Mouse (Mus musculus): ENCODE measurements around the gene Gm45711. TPM values are rescaled to one million over a fixed set of nuclear protein-coding genes. Genes with fewer than 3 reads are reported as not detected.
A peak's percentile ranks its signal among the peaks of the same experiment; 100 is the strongest.
"Not testable (repeated sequence)": the region's sequence is repeated elsewhere in the genome, so short reads cannot be mapped to it uniquely, and the experiment has no call there.

The Gm45711 gene
- polyA plus RNA-seq, 1 experiment from 2014 or later = not detected

GRCm38 (mm10) chr8:104264271-104264935 lies 45.5 kb downstream of the Gm45711 start:
- ATAC-seq (ENCODE audit: insufficient number of reproducible peaks, low FRiP score, low TSS enrichment, low read depth); H3K36me3 ChIP-seq (ENCODE audit: control insufficient read depth, insufficient read depth, low read length); H3K4me1 ChIP-seq (ENCODE audit: control insufficient read depth, insufficient read depth, low read length); H3K27me3 ChIP-seq (ENCODE audit: control insufficient read depth, insufficient read depth, low read length); H3K27ac ChIP-seq (replicated peaks; ENCODE audit: low read depth, low read length); H3K9ac ChIP-seq (ENCODE audit: low read length); H3K4me2 ChIP-seq (ENCODE audit: low read depth, severe bottlenecking); H3K9me3 ChIP-seq (ENCODE audit: control insufficient read depth, low read length); H3K4me3 ChIP-seq (ENCODE audit: low read depth, low read length); DNase-seq (ENCODE audit: low spot score): not testable (repeated sequence)
- WGBS = 94% methylated on average over 22 of the region's 22 CpGs

- H3K9ac ChIP-seq (ENCODE audit: low read length); H3K27ac ChIP-seq (replicated peaks; ENCODE audit: low read depth, low read length); H3K9me3 ChIP-seq (ENCODE audit: control insufficient read depth, low read length); H3K4me1 ChIP-seq (ENCODE audit: control insufficient read depth, insufficient read depth, low read length); DNase-seq (ENCODE audit: low spot score); H3K4me2 ChIP-seq (ENCODE audit: low read depth, severe bottlenecking); H3K4me3 ChIP-seq (ENCODE audit: low read depth, low read length); ATAC-seq (ENCODE audit: insufficient number of reproducible peaks, low FRiP score, low TSS enrichment, low read depth); H3K27me3 ChIP-seq (ENCODE audit: control insufficient read depth, insufficient read depth, low read length): not testable (repeated sequence)
- peaks cover 18% of the 10 kb centered on the region for H3K36me3 ChIP-seq (ENCODE audit: control insufficient read depth, insufficient read depth, low read length)
- WGBS = 96% methylated on average over 5 of the region's 5 CpGs
Measured at GRCm38 (mm10) chr8:104261802-104262201, 48.1 kb downstream of the Gm45711 start.

GRCm38 (mm10) chr8:104253016-104253415 lies 56.9 kb downstream of the Gm45711 start:
- H3K4me2 ChIP-seq (ENCODE audit: low read depth, severe bottlenecking) = no peak overlapping the region
- no peak overlapping the region for H3K27ac ChIP-seq (replicated peaks; ENCODE audit: low read depth, low read length)
- H3K36me3 ChIP-seq (ENCODE audit: control insufficient read depth, insufficient read depth, low read length) = peaks cover 2% of the 10 kb centered on the region; the same call in 1 of the 2 replicates
- H3K9me3 ChIP-seq (ENCODE audit: control insufficient read depth, low read length) = no peaks in the 10 kb centered on the region
- H3K4me1 ChIP-seq (ENCODE audit: control insufficient read depth, insufficient read depth, low read length) = no peaks in the 10 kb centered on the region
- 91% methylated on average over 3 of the region's 3 CpGs for whole genome bisulfite sequencing
- ATAC-seq (ENCODE audit: insufficient number of reproducible peaks, low FRiP score, low TSS enrichment, low read depth) (no peak), DNase-seq (ENCODE audit: low spot score) (no peak)
- no peaks in the 10 kb centered on the region for H3K27me3 ChIP-seq (ENCODE audit: control insufficient read depth, insufficient read depth, low read length)
- H3K9ac ChIP-seq (ENCODE audit: low read length) = no peak overlapping the region
- H3K4me3 ChIP-seq (ENCODE audit: low read depth, low read length) = no peak overlapping the region

GRCm38 (mm10) chr8:104251461-104251860 lies 58.4 kb downstream of the Gm45711 start:
- H3K9me3 ChIP-seq (ENCODE audit: control insufficient read depth, low read length) = no peaks in the 10 kb centered on the region
- 0 out of 2 replicates have a peak, but pooled peaks cover 4% of the 10 kb centered on the region for H3K4me1 ChIP-seq (ENCODE audit: control insufficient read depth, insufficient read depth, low read length)
- 0% methylated on average over 7 of the region's 7 CpGs for WGBS
- DNase-seq (ENCODE audit: low spot score) = peak; percentile 48
- H3K27ac ChIP-seq (replicated peaks; ENCODE audit: low read depth, low read length) = no peak overlapping the region
- H3K27me3 ChIP-seq (ENCODE audit: control insufficient read depth, insufficient read depth, low read length) = no peaks in the 10 kb centered on the region
- H3K4me2 ChIP-seq (ENCODE audit: low read depth, severe bottlenecking) = peak overlapping the region; percentile 79
- no peaks in the 10 kb centered on the region for H3K36me3 ChIP-seq (ENCODE audit: control insufficient read depth, insufficient read depth, low read length)
- peak; percentile 49 for ATAC-seq (ENCODE audit: insufficient number of reproducible peaks, low FRiP score, low TSS enrichment, low read depth)
- peak overlapping the region; percentile 59 for H3K4me3 ChIP-seq (ENCODE audit: low read depth, low read length)
- peak overlapping the region; percentile 44; the same call in 1 of the 2 replicates for H3K9ac ChIP-seq (ENCODE audit: low read length)

GRCm38 (mm10) chr8:104250439-104251367 lies 59.2 kb downstream of the Gm45711 start, which contains the start of gene Cklf:
Gene Cklf, plus strand, starts transcription at chr8:104250861.
- Histone ChIP-seq H3K9ac (ENCODE audit: low read length) (peak within 1 kb of the TSS; percentile 62), H3K27ac (replicated peaks; ENCODE audit: low read depth, low read length) (peak within 1 kb of the TSS; percentile 84), H3K9me3 (ENCODE audit: control insufficient read depth, low read length) (no peaks in the 10 kb centered on the region), H3K36me3 (ENCODE audit: control insufficient read depth, insufficient read depth, low read length) (no peaks in the 10 kb centered on the region), H3K4me2 (ENCODE audit: low read depth, severe bottlenecking) (peak within 1 kb of the TSS; percentile 79), H3K4me3 (ENCODE audit: low read depth, low read length) (peak within 1 kb of the TSS; percentile 59), H3K27me3 (ENCODE audit: control insufficient read depth, insufficient read depth, low read length) (no peaks in the 10 kb centered on the region), H3K4me1 (ENCODE audit: control insufficient read depth, insufficient read depth, low read length) (0 out of 2 replicates have a peak, but pooled peaks cover 4% of the 10 kb centered on the region)
- WGBS = 4% methylated on average over 41 of the region's 41 CpGs
- DNase-seq (ENCODE audit: low spot score) = peak; percentile 90
- peak; percentile 90 for ATAC-seq (ENCODE audit: insufficient number of reproducible peaks, low FRiP score, low TSS enrichment, low read depth)

GRCm38 (mm10) chr8:104249442-104249996 lies 60.4 kb downstream of the Gm45711 start:
- ATAC-seq (ENCODE audit: insufficient number of reproducible peaks, low FRiP score, low TSS enrichment, low read depth) = no peak
- Histone ChIP-seq H3K36me3 (ENCODE audit: control insufficient read depth, insufficient read depth, low read length) (no peaks in the 10 kb centered on the region), H3K4me1 (ENCODE audit: control insufficient read depth, insufficient read depth, low read length) (0 out of 2 replicates have a peak, but pooled peaks cover 4% of the 10 kb centered on the region), H3K9ac (ENCODE audit: low read length) (no peak overlapping the region), H3K9me3 (ENCODE audit: control insufficient read depth, low read length) (no peaks in the 10 kb centered on the region), H3K27me3 (ENCODE audit: control insufficient read depth, insufficient read depth, low read length) (no peaks in the 10 kb centered on the region), H3K27ac (replicated peaks; ENCODE audit: low read depth, low read length) (no peak overlapping the region), H3K4me2 (ENCODE audit: low read depth, severe bottlenecking) (no peak overlapping the region), H3K4me3 (ENCODE audit: low read depth, low read length) (no peak overlapping the region)
- 84% methylated on average over 7 of the region's 7 CpGs for WGBS
- DNase-seq (ENCODE audit: low spot score) = no peak

- Histone ChIP-seq H3K27me3 (ENCODE audit: control insufficient read depth, insufficient read depth, low read length) (no peaks in the 10 kb centered on the region), H3K36me3 (ENCODE audit: control insufficient read depth, insufficient read depth, low read length) (no peaks in the 10 kb centered on the region), H3K27ac (replicated peaks; ENCODE audit: low read depth, low read length) (no peak within 1 kb of the TSS), H3K4me2 (ENCODE audit: low read depth, severe bottlenecking) (peak within 1 kb of the TSS; percentile 82), H3K4me1 (ENCODE audit: control insufficient read depth, insufficient read depth, low read length) (0 out of 2 replicates have a peak, but pooled peaks cover 4% of the 10 kb centered on the region), H3K9me3 (ENCODE audit: control insufficient read depth, low read length) (no peaks in the 10 kb centered on the region), H3K4me3 (ENCODE audit: low read depth, low read length) (peak within 1 kb of the TSS; percentile 86), H3K9ac (ENCODE audit: low read length) (peak within 1 kb of the TSS; percentile 67)
- DNase-seq (ENCODE audit: low spot score) (peak; percentile 84), ATAC-seq (ENCODE audit: insufficient number of reproducible peaks, low FRiP score, low TSS enrichment, low read depth) (peak; percentile 80)
- WGBS = under 1% methylated on average over 28 of the region's 28 CpGs
Measured at GRCm38 (mm10) chr8:104248276-104248675, 61.6 kb downstream of the Gm45711 start, which contains the start of gene Tk2. Gene Tk2, minus strand, starts transcription at chr8:104248558.

GRCm38 (mm10) chr8:104247908-104248275 lies 62.0 kb downstream of the Gm45711 start:
- ATAC-seq (ENCODE audit: insufficient number of reproducible peaks, low FRiP score, low TSS enrichment, low read depth) = no peak
- no peaks in the 10 kb centered on the region for H3K9me3 ChIP-seq (ENCODE audit: control insufficient read depth, low read length)
- H3K27me3 ChIP-seq (ENCODE audit: control insufficient read depth, insufficient read depth, low read length) = no peaks in the 10 kb centered on the region
- WGBS = 5% methylated on average over 11 of the region's 11 CpGs
- DNase-seq (ENCODE audit: low spot score) = peak; percentile 25
- peak overlapping the region; percentile 67 for H3K9ac ChIP-seq (ENCODE audit: low read length)
- H3K4me2 ChIP-seq (ENCODE audit: low read depth, severe bottlenecking) = peak overlapping the region; percentile 82
- H3K27ac ChIP-seq (replicated peaks; ENCODE audit: low read depth, low read length) = no peak overlapping the region
- 0 out of 2 replicates have a peak, but pooled peaks cover 4% of the 10 kb centered on the region for H3K4me1 ChIP-seq (ENCODE audit: control insufficient read depth, insufficient read depth, low read length)
- peak overlapping the region; percentile 86 for H3K4me3 ChIP-seq (ENCODE audit: low read depth, low read length)
- no peaks in the 10 kb centered on the region for H3K36me3 ChIP-seq (ENCODE audit: control insufficient read depth, insufficient read depth, low read length)

All from limb, embryonic 11.5 days (tissue).